Mouse (Mus musculus) kidney, adult 2 months (tissue): ENCODE data around the gene Zfp536. TPM values are rescaled to one million over a fixed set of nuclear protein-coding genes. Genes with fewer than 3 reads are reported as not detected.

Experiments
- DNase-seq: peaks from one replicate; pipeline ENCODE4 v3.0.0; 2021
- H3K27ac ChIP-seq: fragments of 200-500 bp; 2 replicates; pipeline ENCODE4 v1.5.1; 2012; ENCODE audit warnings: low read depth, low read length, control low read depth, inconsistent platforms; ENCODE audit not compliant: insufficient read depth
- H3K27me3 ChIP-seq: fragments of 200-500 bp; replicated peaks from 2 replicates; pipeline ENCODE4 v1.6.1; 2012; ENCODE audit warnings: mild to moderate bottlenecking, moderate library complexity, low read length, inconsistent platforms; ENCODE audit not compliant: control insufficient read depth, insufficient read depth
- H3K36me3 ChIP-seq: fragments of 200-500 bp; 2 replicates; pipeline ENCODE4 v1.6.1; 2012; ENCODE audit warnings: mild to moderate bottlenecking, moderate library complexity, low read length, inconsistent platforms; ENCODE audit not compliant: control insufficient read depth, insufficient read depth
- H3K4me1 ChIP-seq: fragments of 200-500 bp; 2 replicates; pipeline ENCODE4 v1.6.1; 2011; ENCODE audit warnings: low read length; ENCODE audit not compliant: control insufficient read depth, insufficient read depth
- H3K4me3 ChIP-seq: fragments of 200-500 bp; 2 replicates; pipeline ENCODE4 v1.5.1; 2011; ENCODE audit warnings: mild to moderate bottlenecking, low read depth, low read length, control low read depth; ENCODE audit not compliant: insufficient read depth
- CTCF ChIP-seq: fragments of 200-500 bp; conservative IDR thresholded peaks from 2 replicates; pipeline ENCODE4 v1.5.1; 2011; ENCODE audit warnings: low read depth, mild to moderate bottlenecking, control low read depth, low read length, moderate library complexity, mixed read lengths; ENCODE audit not compliant: insufficient read depth, insufficient read length
- POLR2A ChIP-seq: fragments of 200-500 bp; IDR thresholded peaks from one replicate; pipeline ENCODE4 v1.6.1; 2011; ENCODE audit warnings: low read depth, low read length, control low read depth
- WGBS: fragments of 180-500 bp; shearing (Covaris S2); methylation state at CpG from one replicate; pipeline ENCODE4 v1.1.7; 2018; 5-methylcytosine and 5-hydroxymethylcytosine counted together
- polyA plus RNA-seq: library from polyadenylated mRNA; depleted of rRNA; stranded (reverse); fragments of >200 nt; gene quantifications from 2 replicates; pipeline ENCODE4 v1.2.3, GENCODE M21; 2012

Gene Zfp536
- polyA plus RNA-seq, 1 experiment: 0.11 TPM

- Histone ChIP-seq H3K36me3 (no peaks in the 10 kb centered on the region), H3K27me3 (no peaks in the 10 kb centered on the region), H3K4me1 (no peaks in the 10 kb centered on the region), H3K4me3 (no peak overlapping the region), H3K27ac (no peak overlapping the region)
- TF ChIP-seq POLR2A (no peak), CTCF (no peak)
- DNase-seq: no peak
- 87% methylated on average over 4 of the region's 4 CpGs for WGBS
Measured at GRCm38 (mm10) chr7:37809001-37809400, 35.6 kb upstream of the Zfp536 start.

- no peaks in the 10 kb centered on the region for H3K27me3 ChIP-seq
- no peaks in the 10 kb centered on the region for H3K36me3 ChIP-seq
- H3K4me1 ChIP-seq: no peaks in the 10 kb centered on the region
- no peak overlapping the region for H3K27ac ChIP-seq
- no peak for DNase-seq
- 62% methylated on average over 3 of the region's 3 CpGs for WGBS
- TF ChIP-seq POLR2A: no peak
- no peak for TF ChIP-seq CTCF
- no peak overlapping the region for H3K4me3 ChIP-seq
Measured at GRCm38 (mm10) chr7:37801160-37801559, 27.7 kb upstream of the Zfp536 start.

GRCm38 (mm10) chr7:37788721-37789120, 15.3 kb upstream of the Zfp536 start:
- Histone ChIP-seq H3K36me3 (no peaks in the 10 kb centered on the region), H3K4me3 (no peak overlapping the region), H3K4me1 (no peaks in the 10 kb centered on the region), H3K27ac (no peak overlapping the region), H3K27me3 (no peaks in the 10 kb centered on the region)
- WGBS: 62% methylated on average over 4 of the region's 4 CpGs
- TF ChIP-seq CTCF (no peak), POLR2A (no peak)
- DNase-seq: no peak

GRCm38 (mm10) chr7:37775502-37775901, 2.1 kb upstream of the Zfp536 start:
- TF ChIP-seq POLR2A (no peak), CTCF (peak; percentile 65)
- H3K36me3 ChIP-seq: no peaks in the 10 kb centered on the region
- H3K27ac ChIP-seq: no peak overlapping the region
- peak; percentile 23 for DNase-seq
- WGBS: 6% methylated on average over 15 of the region's 15 CpGs
- H3K4me3 ChIP-seq: no peak overlapping the region
- peaks cover 15% of the 10 kb centered on the region for H3K27me3 ChIP-seq
- H3K4me1 ChIP-seq: no peaks in the 10 kb centered on the region

GRCm38 (mm10) chr7:37774463-37774970, 1.1 kb upstream of the Zfp536 start:
- Histone ChIP-seq H3K36me3 (no peaks in the 10 kb centered on the region), H3K27me3 (peaks cover 18% of the 10 kb centered on the region), H3K4me1 (no peaks in the 10 kb centered on the region), H3K4me3 (no peak overlapping the region), H3K27ac (no peak overlapping the region)
- 68% methylated on average over 11 of the region's 11 CpGs for WGBS
- TF ChIP-seq POLR2A (no peak), CTCF (no peak)
- no peak for DNase-seq

GRCm38 (mm10) chr7:37773906-37774305, 465 bp upstream of the Zfp536 start:
- no peaks in the 10 kb centered on the region for H3K4me1 ChIP-seq
- no peak overlapping the region for H3K4me3 ChIP-seq
- no peaks in the 10 kb centered on the region for H3K36me3 ChIP-seq
- no peak for TF ChIP-seq POLR2A
- TF ChIP-seq CTCF: no peak
- WGBS: 36% methylated on average over 5 of the region's 5 CpGs
- DNase-seq: no peak
- peaks cover 18% of the 10 kb centered on the region for H3K27me3 ChIP-seq
- no peak overlapping the region for H3K27ac ChIP-seq

- WGBS: 2% methylated on average over 46 of the region's 46 CpGs
- DNase-seq: no peak
- Histone ChIP-seq H3K27ac (no peak overlapping the region), H3K27me3 (peaks cover 18% of the 10 kb centered on the region), H3K4me1 (no peaks in the 10 kb centered on the region), H3K4me3 (0 out of 2 replicates have a peak overlapping the region, but pooled peaks have one; percentile 21), H3K36me3 (no peaks in the 10 kb centered on the region)
- no peak for TF ChIP-seq CTCF
- no peak for TF ChIP-seq POLR2A
Measured at GRCm38 (mm10) chr7:37772376-37773311, 797 bp downstream of the Zfp536 start.
